Mouse (Mus musculus) MEL (cell line): ENCODE measurements around the gene Plxnc1. TPM values are rescaled to one million over a fixed set of nuclear protein-coding genes. Genes with fewer than 3 reads are reported as not detected.
A peak's percentile ranks its signal among the peaks of the same experiment; 100 is the strongest.

Experiments used
- DNase-seq: peaks from one replicate; pipeline ENCODE4 v3.0.0; 2011; ENCODE audit warnings: low read depth, low spot score
- H3K27ac ChIP-seq: 2 replicates; pipeline ENCODE4 v1.5.1; 2012; ENCODE audit warnings: low read depth, mild to moderate bottlenecking, control low read depth, low read length, moderate library complexity; ENCODE audit not compliant: control insufficient read depth
- H3K27me3 ChIP-seq, 2 experiments: fragments of 150-350 bp in 1 of 2; sonication (generic) in 1 of 2; 2 replicates each; pipeline ENCODE4 v1.6.1; 2012; ENCODE audit warnings: low read length in 2 of 2, mild to moderate bottlenecking in 2 of 2, improper control_type of control experiment in 1 of 2, moderate library complexity in 1 of 2; ENCODE audit not compliant: insufficient read depth in 2 of 2, control insufficient read depth in 1 of 2
- H3K36me3 ChIP-seq, 2 experiments: 2 replicates each; pipeline ENCODE4 v1.6.1; 2012 to 2014; ENCODE audit warnings: low read length in 2 of 2, improper control_type of control experiment in 1 of 2, inconsistent platforms in 1 of 2, mild to moderate bottlenecking in 1 of 2; ENCODE audit not compliant: insufficient read depth in 2 of 2, control insufficient read depth in 1 of 2
- H3K4me1 ChIP-seq, 2 experiments: fragments of 150-350 bp in 1 of 2; sonication (generic) in 1 of 2; 2 replicates each; pipeline ENCODE4 v1.6.1; 2012; ENCODE audit warnings: low read length in 2 of 2, improper control_type of control experiment in 1 of 2, mild to moderate bottlenecking in 1 of 2; ENCODE audit not compliant: insufficient read depth in 2 of 2, control insufficient read depth in 1 of 2
- H3K4me3 ChIP-seq, 2 experiments: fragments of 150-350 bp in 1 of 2; sonication (generic) in 1 of 2; 2 replicates each; pipeline ENCODE4 v1.5.1; 2012; ENCODE audit warnings: low read depth in 2 of 2, low read length in 2 of 2, mild to moderate bottlenecking in 2 of 2, moderate library complexity in 2 of 2, control low read depth in 1 of 2, improper control_type of control experiment in 1 of 2; ENCODE audit not compliant: control insufficient read depth in 1 of 2, insufficient read depth in 1 of 2
- H3K79me2 ChIP-seq: 2 replicates; pipeline ENCODE4 v1.6.1; 2012; ENCODE audit warnings: mild to moderate bottlenecking, low read length, moderate library complexity; ENCODE audit not compliant: control insufficient read depth, poor library complexity, insufficient read depth
- H3K9ac ChIP-seq: 2 replicates; pipeline ENCODE4 v1.6.1; 2012; ENCODE audit warnings: low read depth, mild to moderate bottlenecking, control low read depth, low read length, moderate library complexity; ENCODE audit not compliant: control insufficient read depth, poor library complexity, severe bottlenecking
- H3K9me3 ChIP-seq: fragments of 150-350 bp; sonication (generic); replicated peaks from 2 replicates; pipeline ENCODE4 v1.6.1; 2012; ENCODE audit warnings: mild to moderate bottlenecking, low read length, improper control_type of control experiment, moderate library complexity; ENCODE audit not compliant: insufficient read depth
- BHLHE40 ChIP-seq: IDR thresholded peaks from 2 replicates; pipeline ENCODE4 v1.6.1; 2012; ENCODE audit warnings: low read depth, mild to moderate bottlenecking, inconsistent platforms, low read length, improper control_type of control experiment, borderline replicate concordance
- CHD1 ChIP-seq: IDR thresholded peaks from 2 replicates; pipeline ENCODE4 v1.6.1; 2012; ENCODE audit warnings: low read depth, mild to moderate bottlenecking, inconsistent platforms, low read length, improper control_type of control experiment
- CHD2 ChIP-seq: IDR thresholded peaks from 2 replicates; pipeline ENCODE4 v1.6.1; 2011; ENCODE audit warnings: low read length, improper control_type of control experiment
- CTCF ChIP-seq, 3 experiments: IDR thresholded peaks in 2 of 3; conservative IDR thresholded peaks in 1 of 3; 2 replicates each; pipeline ENCODE4 v1.5.1; 2011 to 2012; ENCODE audit warnings: low read length in 3 of 3, low read depth in 2 of 3, mild to moderate bottlenecking in 2 of 3, improper control_type of control experiment in 1 of 3, inconsistent platforms in 1 of 3, mixed read lengths in 1 of 3, moderate library complexity in 1 of 3; ENCODE audit not compliant: control insufficient read depth in 1 of 3, insufficient read depth in 1 of 3, poor library complexity in 1 of 3, severe bottlenecking in 1 of 3
- E2F4 ChIP-seq: IDR thresholded peaks from 2 replicates; pipeline ENCODE4 v1.6.1; 2011; ENCODE audit warnings: low read depth, low read length, improper control_type of control experiment, borderline replicate concordance
- ELF1 ChIP-seq: IDR thresholded peaks from 2 replicates; pipeline ENCODE4 v1.6.1; 2014; ENCODE audit warnings: low read depth, mild to moderate bottlenecking, inconsistent platforms, low read length, improper control_type of control experiment, moderate library complexity
- EP300 ChIP-seq, 2 experiments: IDR thresholded peaks; 2 replicates each; pipeline ENCODE4 v1.6.1; 2011; ENCODE audit warnings: improper control_type of control experiment in 2 of 2, low read length in 2 of 2, low read depth in 1 of 2, mild to moderate bottlenecking in 1 of 2
- ETS1 ChIP-seq: IDR thresholded peaks from 2 replicates; pipeline ENCODE4 v1.6.1; 2012; ENCODE audit warnings: low read depth, mild to moderate bottlenecking, inconsistent platforms, low read length, improper control_type of control experiment, moderate library complexity
- GABPA ChIP-seq: IDR thresholded peaks from 2 replicates; pipeline ENCODE4 v1.6.1; 2012; ENCODE audit warnings: low read depth, mild to moderate bottlenecking, inconsistent platforms, low read length, improper control_type of control experiment, moderate library complexity
- GATA1 ChIP-seq: IDR thresholded peaks from 2 replicates; pipeline ENCODE4 v1.6.1; 2011; ENCODE audit warnings: low read depth, low read length, improper control_type of control experiment
- HCFC1 ChIP-seq: IDR thresholded peaks from 2 replicates; pipeline ENCODE4 v1.6.1; 2012; ENCODE audit warnings: low read depth, mild to moderate bottlenecking, inconsistent platforms, low read length, improper control_type of control experiment, moderate library complexity
- JUND ChIP-seq: IDR thresholded peaks from 2 replicates; pipeline ENCODE4 v1.6.1; 2011; ENCODE audit warnings: low read depth, mild to moderate bottlenecking, improper control_type of control experiment, low read length
- KAT2A ChIP-seq: conservative IDR thresholded peaks from 2 replicates; pipeline ENCODE4 v1.6.1; 2012; ENCODE audit warnings: low read depth, low read length, improper control_type of control experiment, inconsistent platforms
- MAFK ChIP-seq: IDR thresholded peaks from 2 replicates; pipeline ENCODE4 v1.6.1; 2011; ENCODE audit warnings: low read depth, mild to moderate bottlenecking, low read length, improper control_type of control experiment, borderline replicate concordance
- MAX ChIP-seq: IDR thresholded peaks from 2 replicates; pipeline ENCODE4 v1.6.1; 2011; ENCODE audit warnings: low read length, improper control_type of control experiment
- MAZ ChIP-seq: IDR thresholded peaks from 2 replicates; pipeline ENCODE4 v1.6.1; 2012; ENCODE audit warnings: low read depth, mild to moderate bottlenecking, inconsistent platforms, low read length, improper control_type of control experiment
- MEF2A ChIP-seq: IDR thresholded peaks from 2 replicates; pipeline ENCODE4 v1.6.1; 2014; ENCODE audit warnings: low read depth, mild to moderate bottlenecking, inconsistent platforms, low read length, improper control_type of control experiment; ENCODE audit not compliant: poor library complexity, insufficient replicate concordance, severe bottlenecking; ENCODE audit errors: extremely low read depth
- MXI1 ChIP-seq: IDR thresholded peaks from 2 replicates; pipeline ENCODE4 v1.6.1; 2011; ENCODE audit warnings: mild to moderate bottlenecking, low read depth, low read length, improper control_type of control experiment
- MYB ChIP-seq: IDR thresholded peaks from 2 replicates; pipeline ENCODE4 v1.6.1; 2011; ENCODE audit warnings: mild to moderate bottlenecking, low read depth, low read length, improper control_type of control experiment
- MYC ChIP-seq: IDR thresholded peaks from 2 replicates; pipeline ENCODE4 v1.6.1; 2011; ENCODE audit warnings: low read depth, mild to moderate bottlenecking, low read length, improper control_type of control experiment, moderate library complexity
- NELFE ChIP-seq: IDR thresholded peaks from 2 replicates; pipeline ENCODE4 v1.6.1; 2011; ENCODE audit warnings: low read depth, low read length, improper control_type of control experiment
- NRF1 ChIP-seq: IDR thresholded peaks from 2 replicates; pipeline ENCODE4 v1.6.1; 2014; ENCODE audit warnings: low read depth, mild to moderate bottlenecking, inconsistent platforms, low read length, improper control_type of control experiment, moderate library complexity; ENCODE audit not compliant: poor library complexity, insufficient read depth, severe bottlenecking
- POLR2A ChIP-seq, 2 experiments: IDR thresholded peaks; 2 replicates each; pipeline ENCODE4 v1.6.1; 2011 to 2012; ENCODE audit warnings: low read length in 2 of 2, mild to moderate bottlenecking in 2 of 2, control low read depth in 1 of 2, improper control_type of control experiment in 1 of 2, low read depth in 1 of 2, moderate library complexity in 1 of 2; ENCODE audit not compliant: control insufficient read depth in 1 of 2, insufficient read depth in 1 of 2, poor library complexity in 1 of 2
- POLR2AphosphoS2 ChIP-seq: IDR thresholded peaks from 2 replicates; pipeline ENCODE4 v1.6.1; 2011; ENCODE audit warnings: low read length, improper control_type of control experiment
- POLR2AphosphoS5 ChIP-seq: IDR thresholded peaks from 2 replicates; pipeline ENCODE4 v1.6.1; 2012; ENCODE audit warnings: low read depth, borderline replicate concordance, mild to moderate bottlenecking, inconsistent platforms, low read length, moderate library complexity, mixed read lengths
- RCOR1 ChIP-seq: IDR thresholded peaks from 2 replicates; pipeline ENCODE4 v1.6.1; 2012; ENCODE audit warnings: low read depth, mild to moderate bottlenecking, inconsistent platforms, low read length, improper control_type of control experiment
- SIN3A ChIP-seq: IDR thresholded peaks from 2 replicates; pipeline ENCODE4 v1.6.1; 2012; ENCODE audit warnings: low read length, improper control_type of control experiment, inconsistent platforms
- SMC3 ChIP-seq: IDR thresholded peaks from 2 replicates; pipeline ENCODE4 v1.6.1; 2011; ENCODE audit warnings: low read depth, low read length, improper control_type of control experiment
- TAL1 ChIP-seq: IDR thresholded peaks from 2 replicates; pipeline ENCODE4 v1.6.1; 2012; ENCODE audit warnings: mild to moderate bottlenecking, inconsistent platforms, low read length, moderate library complexity, mixed read lengths
- TBP ChIP-seq: IDR thresholded peaks from 2 replicates; pipeline ENCODE4 v1.8.0; 2011; ENCODE audit warnings: low read depth, low read length, improper control_type of control experiment
- TCF12 ChIP-seq: IDR thresholded peaks from 2 replicates; pipeline ENCODE4 v1.6.1; 2014; ENCODE audit warnings: low read depth, mild to moderate bottlenecking, inconsistent platforms, low read length, improper control_type of control experiment, moderate library complexity
- UBTF ChIP-seq: IDR thresholded peaks from 2 replicates; pipeline ENCODE4 v1.6.1; 2012; ENCODE audit warnings: low read depth, mild to moderate bottlenecking, inconsistent platforms, low read length, improper control_type of control experiment, moderate library complexity, borderline replicate concordance; ENCODE audit not compliant: insufficient read depth
- USF1 ChIP-seq: IDR thresholded peaks from 2 replicates; pipeline ENCODE4 v1.6.1; 2014; ENCODE audit warnings: low read depth, mild to moderate bottlenecking, inconsistent platforms, low read length, improper control_type of control experiment, moderate library complexity
- USF2 ChIP-seq, 2 experiments: IDR thresholded peaks; 2 replicates each; pipeline ENCODE4 v1.6.1; 2011 to 2012; ENCODE audit warnings: improper control_type of control experiment in 2 of 2, low read length in 2 of 2, borderline replicate concordance in 1 of 2, inconsistent platforms in 1 of 2, low read depth in 1 of 2, mild to moderate bottlenecking in 1 of 2; ENCODE audit not compliant: insufficient read depth in 1 of 2
- ZC3H11A ChIP-seq: IDR thresholded peaks from 2 replicates; pipeline ENCODE4 v1.6.1; 2012; ENCODE audit warnings: low read depth, mild to moderate bottlenecking, inconsistent platforms, low read length, improper control_type of control experiment
- ZKSCAN1 ChIP-seq: IDR thresholded peaks from 2 replicates; pipeline ENCODE4 v1.6.1; 2012; ENCODE audit warnings: low read depth, mild to moderate bottlenecking, inconsistent platforms, low read length, improper control_type of control experiment, moderate library complexity
- ZMIZ1 ChIP-seq: IDR thresholded peaks from 2 replicates; pipeline ENCODE4 v1.6.1; 2012; ENCODE audit warnings: low read depth, mild to moderate bottlenecking, inconsistent platforms, low read length, improper control_type of control experiment, moderate library complexity
- ZNF384 ChIP-seq: IDR thresholded peaks from 2 replicates; pipeline ENCODE4 v1.6.1; 2012; ENCODE audit warnings: low read depth, mild to moderate bottlenecking, inconsistent platforms, low read length, improper control_type of control experiment
- polyA plus RNA-seq, 2 experiments: library from polyadenylated mRNA; stranded (reverse) in 1 of 2; unstranded in 1 of 2; fragments of >175 nt in 1 of 2; fragments of >200 nt in 1 of 2; gene quantifications; 2 replicates each; pipeline versions ENCODE4 v1.2.1 to v1.2.4; 2012; ENCODE audit warnings: low replicate concordance in 2 of 2, low read depth in 1 of 2; ENCODE audit not compliant: insufficient read length in 2 of 2, insufficient read depth in 1 of 2, missing spikeins in 1 of 2
- total RNA-seq: library from RNA; depleted of rRNA; stranded (reverse); fragments of 300-350 nt; gene quantifications from 2 replicates; pipeline ENCODE4 v1.2.3, GENCODE M21; 2012

Plxnc1 gene
- total and polyA plus RNA-seq, 3 experiments = 15.1 to 30.1 TPM; not detected in 1

- peaks cover 0 to 26% of the 10 kb centered on the region in 2 experiments; a peak in 2 of 4 replicates for H3K36me3 ChIP-seq
- TF ChIP-seq ZNF384 (no peak), MAZ (no peak), POLR2AphosphoS5 (no peak), POLR2AphosphoS2 (peak; percentile 90), GATA1 (no peak), CHD2 (no peak), ZMIZ1 (peak; percentile 98), E2F4 (no peak), KAT2A (no peak), BHLHE40 (no peak), TAL1 (no peak), RCOR1 (no peak), POLR2A (IDR thresholded peaks at IDR 0.05; ENCODE audit: control insufficient read depth in 1 of 2, insufficient read depth in 1 of 2, low read depth in 1 of 2, low read length in 2 of 2, poor library complexity in 1 of 2) (peak in 1 of 2 experiments; percentile 78; a peak in 2 of 4 replicates), MEF2A (no peak), NELFE (peak; percentile 39), CHD1 (no peak), UBTF (no peak), USF1 (no peak), USF2 (IDR thresholded peaks at IDR 0.05; ENCODE audit: borderline replicate concordance in 1 of 2, insufficient read depth in 1 of 2, low read depth in 1 of 2, low read length in 2 of 2) (no peak), GABPA (no peak), ELF1 (no peak), CTCF (IDR thresholded peaks at IDR 0.05 in 2 of 3, conservative IDR thresholded peaks at IDR 0.05 in 1 of 3; ENCODE audit: control insufficient read depth in 1 of 3, insufficient read depth in 1 of 3, low read depth in 2 of 3, low read length in 3 of 3, poor library complexity in 1 of 3, severe bottlenecking in 1 of 3) (no peak), EP300 (IDR thresholded peaks at IDR 0.05; ENCODE audit: low read depth in 1 of 2, low read length in 2 of 2) (no peak; a peak in 1 of 4 replicates), ETS1 (peak; percentile 83), SMC3 (no peak), NRF1 (no peak), MAFK (no peak), SIN3A (no peak), MYB (peak; percentile 53; the same call in 1 of the 2 replicates), ZC3H11A (no peak), JUND (no peak), MYC (no peak), TBP (peak; percentile 97), ZKSCAN1 (no peak), TCF12 (no peak), HCFC1 (no peak), MAX (no peak), MXI1 (no peak)
Observed at GRCm38 (mm10) chr10:94971625-94972161, 27.1 kb upstream of the Plxnc1 start.

More at GRCm38 (mm10) chr10:94971625-94972161, 27.1 kb upstream of the Plxnc1 start:
- no peak overlapping the region for H3K27ac ChIP-seq
- H3K79me2 ChIP-seq = no peaks in the 10 kb centered on the region
- peaks cover 15 to 28% of the 10 kb centered on the region in 2 experiments for H3K4me1 ChIP-seq
- no peaks in the 10 kb centered on the region for H3K9me3 ChIP-seq
- no peaks in the 10 kb centered on the region for H3K27me3 ChIP-seq
- peak; percentile 67 for DNase-seq
- no peak overlapping the region for H3K9ac ChIP-seq
- H3K4me3 ChIP-seq = no peak overlapping the region
